Mouse (Mus musculus) ES-Bruce4 (cell line): ENCODE measurements around the gene Mitf.
A peak's percentile ranks its signal among the peaks of the same experiment; 100 is the strongest.

Source experiments
- CTCF ChIP-seq: IDR thresholded peaks from one replicate; pipeline ENCODE4 v1.8.1; 2011; ENCODE audit warnings: low read depth, low read length
- EP300 ChIP-seq: IDR thresholded peaks from 2 replicates; pipeline ENCODE4 v1.6.1; 2011; ENCODE audit warnings: low read depth, low read length; ENCODE audit not compliant: insufficient read depth
- POLR2A ChIP-seq: IDR thresholded peaks from one replicate; pipeline ENCODE4 v1.8.1; 2011; ENCODE audit warnings: low read length; ENCODE audit not compliant: insufficient read depth

GRCm38 (mm10) chr6:97986417-97986816, 179.6 kb downstream of the Mitf start:
- TF ChIP-seq POLR2A: no peak
- peak; percentile 20 for TF ChIP-seq CTCF
- no peak for TF ChIP-seq EP300
